Mouse (Mus musculus): ENCODE results near the gene Btbd7. TPM values are rescaled to one million over a fixed set of nuclear protein-coding genes. Genes with fewer than 3 reads are reported as not detected.

Btbd7 gene
- total and polyA plus RNA-seq, 2 experiments from 2014 or later = 7.0 to 37.8 TPM

DNA sequence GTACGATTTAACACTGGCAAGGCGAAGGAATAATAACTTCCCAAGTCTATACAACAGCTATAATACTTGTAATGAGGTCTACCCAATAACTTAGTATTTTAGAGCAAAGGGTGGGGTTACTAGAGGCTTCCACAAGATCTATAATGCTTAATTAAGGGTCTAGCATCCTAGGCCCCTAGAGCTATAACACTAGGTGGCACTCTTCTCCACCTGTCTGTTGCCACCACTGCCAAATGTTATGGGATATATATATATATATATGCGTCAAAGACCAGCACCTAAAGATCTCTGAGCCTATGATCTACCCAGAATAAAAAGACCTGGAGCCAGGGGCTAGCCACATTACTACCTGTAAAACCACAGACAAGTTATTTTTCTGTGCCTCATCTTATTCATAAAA, 138.0 kb downstream of the Btbd7 start:
- H3K9me3 ChIP-seq (ENCODE audit: low read length) = no peaks in the 10 kb centered on the region
- ATAC-seq = no peak
- H3K36me3 ChIP-seq (ENCODE audit: insufficient read depth) = no peaks in the 10 kb centered on the region
- H3K27me3 ChIP-seq (ENCODE audit: insufficient read depth, low read length) = no peaks in the 10 kb centered on the region
- TF ChIP-seq CTCF (IDR thresholded peaks at IDR 0.05; ENCODE audit: low read depth) = peak; percentile 38
- H3K4me3 ChIP-seq (ENCODE audit: low read depth, low read length) = no peak overlapping the region
- DNase-seq = no peak
- WGBS = 69% methylated on average over 3 of the region's 3 CpGs
- H3K4me1 ChIP-seq (ENCODE audit: insufficient read depth) = peaks cover 19% of the 10 kb centered on the region
- no peak overlapping the region for H3K27ac ChIP-seq (ENCODE audit: low read depth, low read length)
- no peak overlapping the region for H3K4me2 ChIP-seq (ENCODE audit: low read depth)
- H3K9ac ChIP-seq = no peak overlapping the region

DNA sequence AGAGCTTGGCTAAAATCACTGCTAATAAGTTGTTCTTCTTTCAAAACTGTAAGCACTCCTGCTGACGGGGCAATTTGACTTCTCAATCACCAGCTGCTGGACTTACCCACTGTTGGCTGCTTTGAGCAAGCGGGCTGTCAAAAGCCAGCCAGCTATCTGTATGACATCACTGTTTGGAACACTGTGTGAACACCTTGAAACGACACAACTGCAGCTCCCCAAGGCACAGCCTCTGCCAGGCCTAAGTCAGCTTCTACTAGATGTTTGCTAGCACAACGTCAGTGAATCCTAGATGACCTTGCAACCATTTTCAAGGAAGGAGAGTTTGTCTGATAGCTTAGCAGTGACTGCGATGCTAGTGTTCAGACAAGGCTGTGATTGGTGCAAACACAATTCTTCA, 139.2 kb downstream of the Btbd7 start:
- H3K4me3 ChIP-seq (ENCODE audit: low read depth, low read length) = no peak overlapping the region
- peaks cover 12% of the 10 kb centered on the region for H3K4me1 ChIP-seq (ENCODE audit: insufficient read depth)
- TF ChIP-seq CTCF (IDR thresholded peaks at IDR 0.05; ENCODE audit: low read depth) = no peak
- H3K27me3 ChIP-seq (ENCODE audit: insufficient read depth, low read length) = no peaks in the 10 kb centered on the region
- DNase-seq (no peak), ATAC-seq (no peak)
- no peak overlapping the region for H3K27ac ChIP-seq (ENCODE audit: low read depth, low read length)
- H3K36me3 ChIP-seq (ENCODE audit: insufficient read depth) = no peaks in the 10 kb centered on the region
- no peak overlapping the region for H3K9ac ChIP-seq
- 67% methylated on average over 5 of the region's 5 CpGs for WGBS
- no peak overlapping the region for H3K4me2 ChIP-seq (ENCODE audit: low read depth)
- H3K9me3 ChIP-seq (ENCODE audit: low read length) = no peaks in the 10 kb centered on the region

DNA sequence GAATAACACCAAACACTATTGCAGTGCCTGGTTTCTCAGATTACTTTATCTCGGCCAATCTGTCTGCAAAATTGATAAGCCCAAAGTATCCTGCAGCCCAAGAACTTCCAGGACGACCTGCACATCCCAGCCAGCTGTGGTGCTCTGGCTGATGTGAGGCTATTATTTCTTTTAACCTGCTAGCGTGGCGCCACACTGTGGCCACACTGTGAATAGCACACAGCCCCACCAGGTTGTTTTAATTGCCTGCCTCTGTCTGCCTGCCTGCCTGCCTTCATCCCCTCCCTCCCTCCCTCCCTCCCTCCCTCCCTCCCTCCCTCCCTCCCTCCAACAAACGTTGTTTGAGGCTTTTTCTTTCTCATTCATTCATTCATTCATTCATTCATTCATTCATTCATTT, 144.9 kb downstream of the Btbd7 start:
- peak; percentile 72 for TF ChIP-seq CTCF (IDR thresholded peaks at IDR 0.05; ENCODE audit: low read depth)
- Histone ChIP-seq H3K4me2 (ENCODE audit: low read depth) (no peak overlapping the region), H3K27ac (ENCODE audit: low read depth, low read length) (no peak overlapping the region), H3K9me3 (ENCODE audit: low read length) (no peaks in the 10 kb centered on the region), H3K27me3 (ENCODE audit: insufficient read depth, low read length) (no peaks in the 10 kb centered on the region), H3K9ac (no peak overlapping the region), H3K36me3 (ENCODE audit: insufficient read depth) (no peaks in the 10 kb centered on the region), H3K4me3 (ENCODE audit: low read depth, low read length) (no peak overlapping the region), H3K4me1 (ENCODE audit: insufficient read depth) (peaks cover 16% of the 10 kb centered on the region)
- WGBS = 15% methylated on average over 5 of the region's 5 CpGs
- ATAC-seq = no peak
- peak; percentile 63 for DNase-seq

- no peak for TF ChIP-seq CTCF (IDR thresholded peaks at IDR 0.05; ENCODE audit: low read depth)
- peak overlapping the region; percentile 39 for H3K4me2 ChIP-seq (ENCODE audit: low read depth)
- WGBS = 12% methylated on average over 16 of the region's 16 CpGs
- H3K9ac ChIP-seq = peak overlapping the region; percentile 33; the same call in 1 of the 2 replicates
- peak; percentile 52; the same call in 1 of the 2 replicates for ATAC-seq
- H3K9me3 ChIP-seq (ENCODE audit: low read length) = no peaks in the 10 kb centered on the region
- no peaks in the 10 kb centered on the region for H3K36me3 ChIP-seq (ENCODE audit: insufficient read depth)
- no peak overlapping the region for H3K4me3 ChIP-seq (ENCODE audit: low read depth, low read length)
- peaks cover 16% of the 10 kb centered on the region for H3K4me1 ChIP-seq (ENCODE audit: insufficient read depth)
- H3K27me3 ChIP-seq (ENCODE audit: insufficient read depth, low read length) = no peaks in the 10 kb centered on the region
- peak; percentile 67 for DNase-seq
- peak overlapping the region; percentile 83 for H3K27ac ChIP-seq (ENCODE audit: low read depth, low read length)
These were observed 147.3 kb downstream of the Btbd7 start for GRCm38 (mm10) chr12:102730798-102731619.

Other genes starting within 250 kb of the Btbd7 start
- gene Itpk1, start 173.5 kb downstream of the Btbd7 start, total RNA-seq (2014; rRNA removed) = 47.5 and 66.5 TPM in 2 replicates
- 47.6 and 50.8 TPM in 2 replicates for gene Itpk1, start 173.5 kb downstream of the Btbd7 start, polyA plus RNA-seq (2015; fragmentation: Nextera tagmentation; extraction: Ambion mirVana)
- gene Moap1, start 134.8 kb downstream of the Btbd7 start, total RNA-seq (2014; rRNA removed) = 35.0 and 47.2 TPM in 2 replicates
- gene Moap1, start 134.8 kb downstream of the Btbd7 start, polyA plus RNA-seq (2015; fragmentation: Nextera tagmentation; extraction: Ambion mirVana) = 53.4 and 61.4 TPM in 2 replicates
- 5.7 and 6.0 TPM in 2 replicates for gene Tmem251, start 134.7 kb downstream of the Btbd7 start, total RNA-seq (2014; rRNA removed)
- gene Tmem251, start 134.7 kb downstream of the Btbd7 start, polyA plus RNA-seq (2015; fragmentation: Nextera tagmentation; extraction: Ambion mirVana) = 12.9 and 13.1 TPM in 2 replicates
- gene Gm28051, start 120.7 kb downstream of the Btbd7 start, total RNA-seq (2014; rRNA removed) = not detected in 2 replicates
- not detected in 2 replicates for gene Gm28051, start 120.7 kb downstream of the Btbd7 start, polyA plus RNA-seq (2015; fragmentation: Nextera tagmentation; extraction: Ambion mirVana)
- gene Gon7, start 120.7 kb downstream of the Btbd7 start, total RNA-seq (2014; rRNA removed) = 27.1 and 27.7 TPM in 2 replicates
- 36.1 and 41.7 TPM in 2 replicates for gene Gon7, start 120.7 kb downstream of the Btbd7 start, polyA plus RNA-seq (2015; fragmentation: Nextera tagmentation; extraction: Ambion mirVana)
- gene Ubr7, start 120.5 kb downstream of the Btbd7 start, total RNA-seq (2014; rRNA removed) = 53.9 and 59.1 TPM in 2 replicates
- 25.6 and 26.1 TPM in 2 replicates for gene Ubr7, start 120.5 kb downstream of the Btbd7 start, polyA plus RNA-seq (2015; fragmentation: Nextera tagmentation; extraction: Ambion mirVana)
- 30.0 and 30.5 TPM in 2 replicates for gene Gm20604, start 119.8 kb downstream of the Btbd7 start, total RNA-seq (2014; rRNA removed)
- gene Gm20604, start 119.8 kb downstream of the Btbd7 start, polyA plus RNA-seq (2015; fragmentation: Nextera tagmentation; extraction: Ambion mirVana) = 42.5 and 46.3 TPM in 2 replicates
- gene Cox8c, start 20.8 kb upstream of the Btbd7 start, total RNA-seq (2014; rRNA removed) = not detected in 2 replicates
- not detected in 2 replicates for gene Cox8c, start 20.8 kb upstream of the Btbd7 start, polyA plus RNA-seq (2015; fragmentation: Nextera tagmentation; extraction: Ambion mirVana)
- 25.5 and 52.9 TPM in 2 replicates for gene Unc79, start 70.4 kb upstream of the Btbd7 start, total RNA-seq (2014; rRNA removed)
- gene Unc79, start 70.4 kb upstream of the Btbd7 start, polyA plus RNA-seq (2015; fragmentation: Nextera tagmentation; extraction: Ambion mirVana) = 4.4 and 5.7 TPM in 2 replicates